Comparison of ENCODE assay signal across 15 mouse cellular contexts in the genomic region with DNA sequence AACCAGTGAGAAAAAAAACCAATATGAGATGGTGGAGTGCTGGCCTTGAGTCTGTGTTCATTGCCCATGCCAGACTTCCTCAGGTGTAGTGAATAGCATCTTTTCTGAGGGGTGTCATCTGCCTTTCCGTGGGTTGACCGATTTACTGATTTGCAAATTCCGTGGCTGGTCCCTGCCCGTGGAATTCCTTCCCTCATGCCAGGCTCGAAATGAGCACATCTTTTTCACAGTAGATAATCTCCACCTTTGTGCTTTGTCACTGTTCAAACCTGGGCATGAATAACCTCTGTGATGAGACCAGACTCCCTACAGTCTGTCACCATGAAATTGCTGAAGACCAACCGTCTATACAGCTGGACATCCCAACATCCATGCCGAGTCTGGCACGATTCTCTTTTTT.
"Had no signal": no experiment of that assay in that cellular context is flagged by ENCODE, and none has a peak within 500 bp of the region (broad histone marks: within the 10 kb centered on the region; RNA-seq: fewer than 3 reads in every experiment).

No protein-coding gene starts in this region.

- H3K27ac ChIP-seq: limb, embryonic 12.5 days; liver, embryonic 13.5 days; lung, embryonic 15.5 days; macrophage; midbrain, embryonic 12.5 days; neural tube, embryonic 13.5 days; stomach, embryonic 15.5 days had no signal

- DNase-seq: kidney, postnatal 25 days; layer of hippocampus, adult 9-11 months; liver; liver, embryonic 13.5 days; liver, postnatal 0 days; lung, postnatal 14 days; right cerebral cortex, postnatal 14 days; thymus, postnatal 36 days had no signal

- H3K4me1 ChIP-seq: limb, embryonic 12.5 days; liver, embryonic 13.5 days; lung, embryonic 15.5 days; megakaryocyte, embryonic 14.5 days; midbrain, embryonic 12.5 days; neural tube, embryonic 13.5 days; stomach, embryonic 15.5 days had no signal

- H3K4me3 ChIP-seq: limb, embryonic 12.5 days; liver, embryonic 13.5 days; lung, embryonic 15.5 days; megakaryocyte, embryonic 14.5 days; midbrain, embryonic 12.5 days; neural tube, embryonic 13.5 days; stomach, embryonic 15.5 days had no signal
